Mouse (Mus musculus) ES-E14 (cell line): ENCODE results near the gene 2610528J11Rik. TPM values are rescaled to one million over a fixed set of nuclear protein-coding genes. Genes with fewer than 3 reads are reported as not detected.

ENCODE experiments used
- DNase-seq: peaks from one replicate; pipeline ENCODE4 v3.0.0-alpha.2; 2013; ENCODE audit warnings: low read depth, low spot score
- H3K27ac ChIP-seq: 2 replicates; pipeline ENCODE4 v1.5.1; 2012; ENCODE audit warnings: low read depth, mild to moderate bottlenecking, low read length, moderate library complexity, mixed read lengths; ENCODE audit not compliant: poor library complexity, insufficient read depth, severe bottlenecking
- H3K36me3 ChIP-seq: 2 replicates; pipeline ENCODE4 v1.6.1; 2012; ENCODE audit warnings: mild to moderate bottlenecking, low read length, moderate library complexity, mixed read lengths; ENCODE audit not compliant: control insufficient read depth, poor library complexity, insufficient read depth, severe bottlenecking
- H3K4me1 ChIP-seq, 2 experiments: fragments of 150-350 bp in 1 of 2; sonication (generic) in 1 of 2; 2 replicates each; pipeline ENCODE4 v1.6.1; 2012; ENCODE audit warnings: low read length in 2 of 2, mild to moderate bottlenecking in 1 of 2, mixed read lengths in 1 of 2; ENCODE audit not compliant: control insufficient read depth in 2 of 2, insufficient read depth in 2 of 2, poor library complexity in 1 of 2
- H3K4me3 ChIP-seq, 2 experiments: fragments of 150-350 bp in 1 of 2; sonication (generic) in 1 of 2; 2 replicates each; pipeline ENCODE4 v1.5.1; 2012; ENCODE audit warnings: low read length in 2 of 2, low read depth in 1 of 2, mild to moderate bottlenecking in 1 of 2, mixed read lengths in 1 of 2; ENCODE audit not compliant: insufficient read depth in 1 of 2, poor library complexity in 1 of 2, severe bottlenecking in 1 of 2
- H3K9ac ChIP-seq: 2 replicates; pipeline ENCODE4 v1.6.1; 2012; ENCODE audit warnings: low read depth, mild to moderate bottlenecking, low read length, mixed read lengths; ENCODE audit not compliant: poor library complexity, insufficient read depth, severe bottlenecking
- H3K9me3 ChIP-seq: fragments of 150-350 bp; sonication (generic); 2 replicates; pipeline ENCODE4 v1.6.1; 2012; ENCODE audit warnings: low read depth, mild to moderate bottlenecking, low read length; ENCODE audit not compliant: control insufficient read depth, insufficient read depth
- CHD2 ChIP-seq: IDR thresholded peaks from 2 replicates; pipeline ENCODE4 v1.6.1; 2014; ENCODE audit warnings: mild to moderate bottlenecking, low read depth, low read length, inconsistent platforms
- HCFC1 ChIP-seq: IDR thresholded peaks from 2 replicates; pipeline ENCODE4 v1.6.1; 2012; ENCODE audit warnings: low read length, inconsistent platforms, borderline replicate concordance; ENCODE audit not compliant: insufficient read depth
- MAFK ChIP-seq: IDR thresholded peaks from 2 replicates; pipeline ENCODE4 v1.6.1; 2014; ENCODE audit warnings: mild to moderate bottlenecking, low read depth, low read length, inconsistent platforms; ENCODE audit not compliant: insufficient read depth
- ZC3H11A ChIP-seq: IDR thresholded peaks from 2 replicates; pipeline ENCODE4 v1.6.1; 2012; ENCODE audit warnings: low read depth, mild to moderate bottlenecking, inconsistent platforms, low read length, borderline replicate concordance
- ZNF384 ChIP-seq: IDR thresholded peaks from 2 replicates; pipeline ENCODE4 v1.6.1; 2012; ENCODE audit warnings: low read depth, low read length, inconsistent platforms
- in situ Hi-C, 2 experiments: fragments of 600-800 bp; cut with MboI; formaldehyde crosslinking; loops; one replicate each; pipeline ENCODE4 v1.15.1; 2025; ENCODE audit warnings: low sequenced_read_pairs in 2 of 2, inconsistent platforms in 1 of 2; ENCODE audit not compliant: unreplicated experiment in 2 of 2
- total RNA-seq: library from RNA; depleted of rRNA; stranded (reverse); fragments of 300-350 nt; gene quantifications from 2 replicates; pipeline ENCODE4 v1.2.3, GENCODE M21; 2012; rRNA removed

The 2610528J11Rik gene
- total RNA-seq: 3.2 and 8.8 TPM in 2 replicates

GRCm38 (mm10) chr4:118526408-118527334 is at the start of gene 2610528J11Rik:
2610528J11Rik (plus strand) TSS chr4:118526999.
- H3K27ac ChIP-seq: peak within 1 kb of the TSS; percentile 21; the same call in 1 of the 2 replicates
- peak within 1 kb of the TSS; percentile 24 to 33; a peak in 3 of 4 replicates for H3K4me3 ChIP-seq
- in situ Hi-C loops: no loop called here
- H3K9me3 ChIP-seq: no peaks in the 10 kb centered on the region
- H3K4me1 ChIP-seq: peaks cover 10 to 25% of the 10 kb centered on the region in 2 experiments; a peak in 3 of 4 replicates
- TF ChIP-seq HCFC1: no peak
- TF ChIP-seq CHD2: no peak
- no peak for TF ChIP-seq MAFK
- no peak for TF ChIP-seq ZC3H11A
- TF ChIP-seq ZNF384: no peak
- H3K9ac ChIP-seq: no peak within 1 kb of the TSS
- H3K36me3 ChIP-seq: no peaks in the 10 kb centered on the region
- no peak for DNase-seq

- in situ Hi-C loops: no loop called here
- TF ChIP-seq MAFK (no peak), ZNF384 (no peak), HCFC1 (no peak), ZC3H11A (no peak), CHD2 (no peak)
- Histone ChIP-seq H3K4me1 (peaks cover 0 to 13% of the 10 kb centered on the region in 2 experiments; a peak in 1 of 4 replicates), H3K4me3 (no peak within 1 kb of the TSS), H3K9ac (no peak within 1 kb of the TSS), H3K36me3 (no peaks in the 10 kb centered on the region), H3K27ac (no peak within 1 kb of the TSS), H3K9me3 (no peaks in the 10 kb centered on the region)
- DNase-seq: no peak
These were observed 37.1 kb upstream of the 2610528J11Rik start, which contains the start of gene Tie1 for GRCm38 (mm10) chr4:118489717-118490132. Tie1 (minus strand) TSS chr4:118490061.

DNA sequence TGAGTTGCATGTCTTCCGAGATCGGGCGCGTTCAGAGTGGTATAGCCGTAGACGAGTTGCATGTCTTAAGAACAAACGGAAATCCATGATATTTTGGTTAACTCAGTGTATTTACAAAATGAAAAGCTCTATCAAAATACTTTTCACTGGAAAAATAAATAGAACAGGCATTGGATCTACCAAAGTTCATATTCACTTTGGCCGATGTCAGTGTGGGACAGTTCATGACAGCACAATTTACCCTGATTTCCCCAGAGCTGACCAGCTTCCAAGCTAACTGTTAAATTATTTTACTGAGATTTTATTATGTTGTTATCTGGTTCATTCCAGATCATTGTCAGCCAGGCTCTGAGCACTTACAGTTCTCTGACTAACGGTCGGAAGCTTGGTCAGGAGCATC is 36.3 kb upstream of the 2610528J11Rik start:
- Histone ChIP-seq H3K27ac (no peak overlapping the region), H3K9ac (no peak overlapping the region), H3K9me3 (no peaks in the 10 kb centered on the region), H3K4me3 (no peak overlapping the region), H3K36me3 (no peaks in the 10 kb centered on the region), H3K4me1 (peaks cover 0 to 13% of the 10 kb centered on the region in 2 experiments; a peak in 1 of 4 replicates)
- in situ Hi-C loops: no loop called here
- no peak for TF ChIP-seq ZNF384
- TF ChIP-seq MAFK: no peak
- no peak for TF ChIP-seq HCFC1
- no peak for TF ChIP-seq ZC3H11A
- no peak for TF ChIP-seq CHD2
- DNase-seq: no peak

DNA sequence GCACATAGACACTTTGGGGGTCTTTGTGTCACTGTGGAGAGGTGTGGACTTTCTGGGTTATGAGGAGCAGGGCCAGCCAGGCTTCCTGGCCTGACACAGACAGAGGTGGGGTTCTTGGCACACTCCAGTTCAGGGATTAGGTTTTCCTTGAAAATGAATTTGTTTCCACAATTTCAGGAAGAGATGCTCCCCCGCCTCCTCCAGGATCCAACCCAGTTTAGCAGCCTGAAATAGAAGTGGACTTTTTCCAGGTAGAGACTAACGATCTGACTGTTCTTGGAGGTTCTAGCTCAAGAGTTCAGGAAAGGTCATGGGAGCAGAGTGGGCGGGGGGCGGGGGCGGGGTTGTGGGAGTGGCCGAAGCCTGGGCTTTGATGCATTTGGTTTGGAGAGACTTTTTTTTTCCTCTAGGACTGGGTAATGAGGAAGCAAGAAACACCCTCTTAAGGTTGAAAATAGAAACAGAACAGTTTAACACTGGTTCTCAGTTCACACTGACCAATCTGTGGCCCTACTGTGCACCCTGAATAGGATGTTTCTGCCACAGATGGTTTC is 26.6 kb upstream of the 2610528J11Rik start:
- no peak overlapping the region for H3K9ac ChIP-seq
- in situ Hi-C loops: no loop called here
- no peak for DNase-seq
- no peak overlapping the region for H3K27ac ChIP-seq
- H3K4me1 ChIP-seq: peaks cover 2 to 5% of the 10 kb centered on the region in 2 experiments; a peak in 2 of 4 replicates
- H3K4me3 ChIP-seq: no peak overlapping the region
- no peaks in the 10 kb centered on the region for H3K36me3 ChIP-seq
- TF ChIP-seq ZC3H11A (no peak), HCFC1 (no peak), CHD2 (no peak), ZNF384 (no peak), MAFK (no peak)
- no peaks in the 10 kb centered on the region for H3K9me3 ChIP-seq
